Mouse (Mus musculus) embryonic facial prominence, embryonic 15.5 days (tissue): ENCODE data around the gene Hgd. TPM values are rescaled to one million over a fixed set of nuclear protein-coding genes. Genes with fewer than 3 reads are reported as not detected.

ENCODE experiments used
- ATAC-seq: fragments of 200-750 bp; cut with Nextera tagmentation; 2 replicates; pipeline ENCODE4 v1.8.0; 2017; ENCODE audit warnings: low read depth, moderate TSS enrichment; ENCODE audit not compliant: insufficient number of reproducible peaks, low FRiP score, low TSS enrichment
- H3K27ac ChIP-seq: fragments of 300-500 bp; sonication (generic); replicated peaks from 2 replicates; pipeline ENCODE4 v1.5.1; 2015; ENCODE audit warnings: mild to moderate bottlenecking, inconsistent platforms
- H3K27me3 ChIP-seq: fragments of 300-500 bp; sonication (generic); 2 replicates; pipeline ENCODE4 v1.6.1; 2015; ENCODE audit warnings: inconsistent platforms
- H3K36me3 ChIP-seq: fragments of 300-500 bp; sonication (generic); 2 replicates; pipeline ENCODE4 v1.6.1; 2015; ENCODE audit warnings: mild to moderate bottlenecking, inconsistent platforms
- H3K4me1 ChIP-seq: fragments of 300-500 bp; sonication (generic); 2 replicates; pipeline ENCODE4 v1.6.1; 2015; ENCODE audit warnings: inconsistent platforms
- H3K4me2 ChIP-seq: fragments of 300-500 bp; sonication (generic); replicated peaks from 2 replicates; pipeline ENCODE4 v1.6.1; 2015; ENCODE audit warnings: mild to moderate bottlenecking, inconsistent platforms
- H3K4me3 ChIP-seq: fragments of 300-500 bp; sonication (generic); replicated peaks from 2 replicates; pipeline ENCODE4 v1.5.1; 2015; ENCODE audit warnings: mild to moderate bottlenecking, inconsistent platforms
- H3K9ac ChIP-seq: fragments of 300-500 bp; sonication (generic); 2 replicates; pipeline ENCODE4 v1.6.1; 2015; ENCODE audit warnings: inconsistent platforms
- H3K9me3 ChIP-seq: fragments of 300-500 bp; sonication (generic); replicated peaks from 2 replicates; pipeline ENCODE4 v1.6.1; 2016; ENCODE audit warnings: inconsistent platforms
- WGBS: fragments of 180-500 bp; shearing (Covaris S2); methylation state at CpG from one replicate; pipeline ENCODE4 v1.1.7; 2015; 5-methylcytosine and 5-hydroxymethylcytosine counted together
- polyA plus RNA-seq: library from polyadenylated mRNA; unstranded; fragments of >200 nt; fragmentation: Nextera tagmentation; extraction: Ambion mirVana; gene quantifications from 2 replicates; pipeline ENCODE4 v1.2.1, GENCODE M21; 2015

The Hgd gene
- polyA plus RNA-seq, 1 experiment from 2014 or later, result not detected

DNA sequence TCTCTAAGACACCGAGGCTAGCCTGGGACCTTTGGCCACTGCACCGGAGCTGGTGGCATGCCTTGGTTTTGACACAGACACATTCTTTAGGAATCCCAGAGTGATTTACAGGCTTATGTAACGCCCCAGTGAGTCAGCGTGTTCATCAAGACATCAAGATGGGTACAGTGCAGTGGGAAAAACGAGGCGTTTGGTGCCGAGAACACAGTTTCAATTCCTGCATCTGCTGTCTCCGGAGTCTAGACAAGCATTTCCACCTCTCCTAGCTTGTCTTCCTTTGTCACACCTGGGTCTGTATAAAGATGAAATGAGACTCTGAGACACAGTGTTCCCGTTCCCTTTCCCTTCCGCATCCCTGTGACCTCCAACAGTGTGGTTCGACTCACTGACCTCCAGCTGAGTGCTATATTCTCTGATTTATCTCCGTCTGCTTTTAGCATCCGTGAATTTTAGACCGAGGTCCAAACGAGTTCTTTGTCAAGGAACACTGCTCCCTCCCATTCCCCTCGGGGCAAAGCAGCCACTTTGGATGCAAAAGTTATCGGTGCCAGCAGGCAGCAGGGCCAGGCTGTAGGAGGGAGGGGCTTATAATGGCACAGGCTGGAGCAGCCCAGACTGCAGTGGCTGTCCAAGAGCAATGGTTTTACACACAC is 96.2 kb downstream of the Hgd start:
- H3K4me1 ChIP-seq, result no peaks in the 10 kb centered on the region
- no peaks in the 10 kb centered on the region for H3K9me3 ChIP-seq
- ATAC-seq, result no peak
- no peaks in the 10 kb centered on the region for H3K27me3 ChIP-seq
- H3K4me2 ChIP-seq, result no peak overlapping the region
- no peak overlapping the region for H3K9ac ChIP-seq
- H3K36me3 ChIP-seq, result no peaks in the 10 kb centered on the region
- H3K27ac ChIP-seq, result no peak overlapping the region
- 42% methylated on average over 17 of the region's 17 CpGs for WGBS
- no peak overlapping the region for H3K4me3 ChIP-seq

DNA sequence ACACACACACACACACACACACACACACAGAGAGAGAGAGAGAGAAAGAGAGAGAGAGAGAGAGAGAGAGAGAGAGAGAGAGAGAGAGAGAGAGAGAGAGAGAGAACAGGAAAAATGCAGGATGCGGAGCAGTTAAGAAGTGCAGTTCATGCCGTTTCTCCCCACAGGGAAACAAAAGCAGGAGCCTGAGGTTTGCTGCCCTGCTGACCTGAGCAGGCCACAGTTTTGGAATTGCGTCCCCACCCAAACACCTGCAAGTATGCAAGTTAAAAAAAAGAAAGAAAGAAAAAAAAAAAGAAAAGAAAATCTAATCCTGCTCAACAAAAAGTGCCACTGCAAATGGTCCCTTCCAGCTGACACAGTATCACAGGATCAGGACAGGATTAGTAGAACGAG is 96.7 kb downstream of the Hgd start:
- H3K27ac ChIP-seq, result no peak overlapping the region
- H3K27me3 ChIP-seq, result no peaks in the 10 kb centered on the region
- no peaks in the 10 kb centered on the region for H3K4me1 ChIP-seq
- ATAC-seq, result no peak
- H3K9ac ChIP-seq, result no peak overlapping the region
- WGBS, result 43% methylated on average over 4 of the region's 4 CpGs
- H3K4me2 ChIP-seq, result no peak overlapping the region
- H3K36me3 ChIP-seq, result no peaks in the 10 kb centered on the region
- H3K9me3 ChIP-seq, result no peaks in the 10 kb centered on the region
- no peak overlapping the region for H3K4me3 ChIP-seq

DNA sequence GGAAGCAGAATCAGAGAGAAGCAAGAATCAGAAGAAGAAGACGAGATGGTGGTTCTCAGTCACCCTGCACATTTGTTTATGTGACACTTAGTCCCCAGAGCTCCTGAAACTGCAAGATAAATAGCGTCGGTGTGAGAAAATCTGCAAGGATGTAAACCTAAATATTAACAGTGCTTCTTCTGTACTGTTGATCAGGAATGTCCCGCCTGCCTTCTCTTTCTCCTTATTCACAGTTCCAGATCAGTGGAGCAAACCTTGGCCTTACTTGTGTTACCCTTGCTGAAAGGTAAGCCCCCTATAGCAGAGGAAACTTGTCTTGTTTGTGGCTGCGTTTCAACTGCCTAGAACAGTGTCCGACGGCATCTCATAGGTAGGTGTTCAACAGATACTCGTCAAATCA is 97.6 kb downstream of the Hgd start:
- Histone ChIP-seq H3K27me3 (no peaks in the 10 kb centered on the region), H3K27ac (no peak overlapping the region), H3K9ac (no peak overlapping the region), H3K9me3 (no peaks in the 10 kb centered on the region), H3K4me1 (no peaks in the 10 kb centered on the region), H3K4me3 (no peak overlapping the region), H3K36me3 (no peaks in the 10 kb centered on the region), H3K4me2 (no peak overlapping the region)
- no peak for ATAC-seq
- 83% methylated on average over 8 of the region's 8 CpGs for whole genome bisulfite sequencing

DNA sequence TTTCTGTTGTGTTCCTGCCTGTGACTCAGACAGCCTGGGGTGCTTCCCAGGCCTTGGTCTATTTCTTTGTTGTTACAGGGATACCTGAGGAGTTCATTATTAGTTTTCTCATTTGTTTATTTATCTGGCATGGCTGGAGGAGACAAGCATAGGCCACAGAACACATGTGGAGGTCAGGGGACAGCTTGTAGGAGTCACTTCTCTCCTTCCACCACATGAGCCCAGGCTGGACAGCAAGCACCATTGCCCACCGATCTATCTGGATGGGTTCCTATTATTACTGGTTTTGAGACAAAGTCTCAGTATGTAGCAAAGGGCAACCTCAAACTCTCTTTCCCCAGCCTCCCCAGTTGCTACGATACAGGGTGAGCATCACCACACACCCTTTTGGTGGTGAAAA is 100.3 kb downstream of the Hgd start:
- ATAC-seq, result no peak
- 83% methylated on average over 2 of the region's 2 CpGs for WGBS
- H3K27me3 ChIP-seq, result no peaks in the 10 kb centered on the region

DNA sequence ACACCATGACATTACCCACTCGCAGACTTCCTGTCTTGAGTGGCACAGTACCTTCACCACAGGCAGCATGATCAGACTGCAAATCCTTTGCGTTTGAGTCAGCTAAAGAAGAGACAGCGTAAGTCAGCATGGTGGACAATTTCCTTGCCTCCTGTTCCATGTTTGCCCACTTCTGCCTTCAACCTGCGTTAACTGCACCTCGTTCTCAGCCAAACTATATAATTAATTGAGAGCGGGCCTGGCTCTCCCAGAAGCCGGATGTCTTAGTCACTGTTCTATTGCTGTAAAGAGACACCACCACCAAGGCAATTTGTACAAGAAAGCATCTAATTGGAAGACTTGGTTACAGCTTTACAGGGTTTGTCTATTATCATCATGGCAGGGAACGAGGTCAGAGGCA is 100.9 kb downstream of the Hgd start:
- H3K27me3 ChIP-seq, result no peaks in the 10 kb centered on the region
- peaks cover 26% of the 10 kb centered on the region for H3K4me1 ChIP-seq
- no peak overlapping the region for H3K9ac ChIP-seq
- H3K4me3 ChIP-seq, result no peak overlapping the region
- 76% methylated on average over 8 of the region's 8 CpGs for WGBS
- no peaks in the 10 kb centered on the region for H3K36me3 ChIP-seq
- no peaks in the 10 kb centered on the region for H3K9me3 ChIP-seq
- ATAC-seq, result no peak
- H3K27ac ChIP-seq, result no peak overlapping the region
- H3K4me2 ChIP-seq, result no peak overlapping the region

More for the DNA sequence above, 100.3 kb downstream of the Hgd start:
- no peak overlapping the region for H3K9ac ChIP-seq
- H3K36me3 ChIP-seq, result no peaks in the 10 kb centered on the region
- no peak overlapping the region for H3K4me2 ChIP-seq
- no peak overlapping the region for H3K4me3 ChIP-seq
- H3K9me3 ChIP-seq, result no peaks in the 10 kb centered on the region
- H3K4me1 ChIP-seq, result peaks cover 21% of the 10 kb centered on the region
- no peak overlapping the region for H3K27ac ChIP-seq

Other genes with a start within 250 kb of the Hgd start
- gene Stxbp5l, start 195.2 kb upstream of the Hgd start, polyA plus RNA-seq, result 0.94 and 1.1 TPM in 2 replicates
- gene Gtf2e1, start 40.4 kb upstream of the Hgd start, polyA plus RNA-seq, result 25.4 and 26.4 TPM in 2 replicates
- gene Rabl3, start 40.3 kb upstream of the Hgd start, polyA plus RNA-seq, result 19.0 and 19.6 TPM in 2 replicates
- 48.9 and 54.6 TPM in 2 replicates for gene Ndufb4, start 74.3 kb downstream of the Hgd start, polyA plus RNA-seq
- gene Fstl1, start 196.7 kb downstream of the Hgd start, polyA plus RNA-seq, result 725 and 741 TPM in 2 replicates